Mouse (Mus musculus) limb, embryonic 14.5 days (tissue): ENCODE results near the gene Pced1b. TPM values are rescaled to one million over a fixed set of nuclear protein-coding genes. Genes with fewer than 3 reads are reported as not detected.

Experiments used
- ATAC-seq: fragments of 200-750 bp; cut with Nextera tagmentation; 2 replicates; pipeline ENCODE4 v1.8.0; 2017; ENCODE audit warnings: low read depth, moderate number of reproducible peaks, moderate TSS enrichment; ENCODE audit not compliant: low FRiP score
- DNase-seq: peaks from one replicate; pipeline ENCODE4 v3.0.0-alpha.2; 2015; ENCODE audit warnings: low spot score
- H3K27ac ChIP-seq: fragments of 300-500 bp; sonication (generic); replicated peaks from 2 replicates; pipeline ENCODE4 v1.5.1; 2014; ENCODE audit warnings: low read depth, mild to moderate bottlenecking, low read length, moderate library complexity, mixed read lengths
- H3K27me3 ChIP-seq: fragments of 300-500 bp; sonication (generic); 2 replicates; pipeline ENCODE4 v1.6.1; 2014; ENCODE audit warnings: low read length, mixed read lengths; ENCODE audit not compliant: control insufficient read depth, insufficient read depth
- H3K36me3 ChIP-seq: fragments of 300-500 bp; sonication (generic); 2 replicates; pipeline ENCODE4 v1.6.1; 2014; ENCODE audit warnings: mild to moderate bottlenecking, low read length, moderate library complexity, mixed read lengths; ENCODE audit not compliant: control insufficient read depth, insufficient read depth
- H3K4me1 ChIP-seq: fragments of 300-500 bp; sonication (generic); 2 replicates; pipeline ENCODE4 v1.6.1; 2014; ENCODE audit warnings: antibody characterized with exemption, low read length, mixed read lengths; ENCODE audit not compliant: control insufficient read depth, insufficient read depth
- H3K4me2 ChIP-seq: fragments of 300-500 bp; sonication (generic); replicated peaks from 2 replicates; pipeline ENCODE4 v1.6.1; 2014; ENCODE audit warnings: low read depth, mild to moderate bottlenecking, low read length, moderate library complexity; ENCODE audit not compliant: severe bottlenecking
- H3K4me3 ChIP-seq: fragments of 300-500 bp; sonication (generic); replicated peaks from 2 replicates; pipeline ENCODE4 v1.5.1; 2014; ENCODE audit warnings: low read length
- H3K9ac ChIP-seq: fragments of 300-500 bp; sonication (generic); 2 replicates; pipeline ENCODE4 v1.6.1; 2014; ENCODE audit warnings: mild to moderate bottlenecking, low read depth, low read length, moderate library complexity; ENCODE audit not compliant: severe bottlenecking
- H3K9me3 ChIP-seq: fragments of 300-500 bp; sonication (generic); 2 replicates; pipeline ENCODE4 v1.6.1; 2016; ENCODE audit warnings: low read length; ENCODE audit not compliant: control insufficient read depth
- POLR2A ChIP-seq: fragments of 200-500 bp; IDR thresholded peaks from 2 replicates; pipeline ENCODE4 v1.8.0; 2012; ENCODE audit warnings: inconsistent platforms, mild to moderate bottlenecking, moderate library complexity, borderline replicate concordance; ENCODE audit not compliant: insufficient read depth, insufficient read length; ENCODE audit errors: extremely low read depth
- WGBS: fragments of 180-500 bp; shearing (Covaris S2); extraction: QIAGEN DNeasy Blood & Tissue Kit; methylation state at CpG from one replicate; pipeline ENCODE4 v1.1.7; 2014; 5-methylcytosine and 5-hydroxymethylcytosine counted together
- polyA plus RNA-seq, 2 experiments: library from polyadenylated mRNA; depleted of rRNA in 1 of 2; stranded (reverse) in 1 of 2; unstranded in 1 of 2; fragments of >200 nt; fragmentation: Nextera tagmentation in 1 of 2; extraction: Ambion mirVana in 1 of 2; gene quantifications; 2 replicates each; pipeline versions ENCODE4 v1.2.1 to v1.2.3; 2012 to 2014

Gene Pced1b
- polyA plus RNA-seq, 2 experiments = 3.8 to 7.9 TPM

GRCm38 (mm10) chr15:97281712-97282571 lies 35.0 kb downstream of the Pced1b start:
- no peaks in the 10 kb centered on the region for H3K9me3 ChIP-seq
- no peak overlapping the region for H3K27ac ChIP-seq
- ATAC-seq (no peak), DNase-seq (no peak)
- no peak overlapping the region for H3K4me3 ChIP-seq
- H3K4me1 ChIP-seq = peaks cover 4% of the 10 kb centered on the region
- H3K4me2 ChIP-seq = no peak overlapping the region
- no peak overlapping the region for H3K9ac ChIP-seq
- H3K27me3 ChIP-seq = no peaks in the 10 kb centered on the region
- no peaks in the 10 kb centered on the region for H3K36me3 ChIP-seq
- WGBS = 63% methylated on average over 10 of the region's 10 CpGs
- no peak for TF ChIP-seq POLR2A

DNA sequence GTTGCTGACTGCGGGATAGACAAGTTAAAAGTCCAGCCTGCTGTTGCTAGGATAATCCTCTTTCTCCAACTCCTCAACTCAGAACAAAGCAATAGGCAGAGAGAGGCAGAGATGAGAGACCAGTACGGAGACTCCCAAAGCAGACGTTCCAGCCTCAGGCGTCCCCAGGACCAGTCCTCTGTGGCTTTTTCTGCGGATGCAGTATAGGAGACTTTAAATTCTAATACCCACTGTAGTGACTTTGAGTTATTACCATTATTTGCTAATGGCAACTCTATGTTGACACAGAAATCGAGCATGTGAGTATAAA lies 35.6 kb downstream of the Pced1b start:
- DNase-seq = no peak
- Histone ChIP-seq H3K4me2 (no peak overlapping the region), H3K27ac (no peak overlapping the region), H3K4me3 (no peak overlapping the region), H3K4me1 (0 out of 2 replicates have a peak, but pooled peaks cover 3% of the 10 kb centered on the region), H3K27me3 (no peaks in the 10 kb centered on the region), H3K9me3 (no peaks in the 10 kb centered on the region), H3K36me3 (no peaks in the 10 kb centered on the region), H3K9ac (no peak overlapping the region)
- no peak for TF ChIP-seq POLR2A
- WGBS = 74% methylated on average over 6 of the region's 6 CpGs
- ATAC-seq = no peak

GRCm38 (mm10) chr15:97284201-97284600 lies 37.3 kb downstream of the Pced1b start:
- Histone ChIP-seq H3K27me3 (no peaks in the 10 kb centered on the region), H3K27ac (no peak overlapping the region), H3K4me2 (no peak overlapping the region), H3K4me3 (no peak overlapping the region), H3K36me3 (no peaks in the 10 kb centered on the region), H3K9ac (no peak overlapping the region), H3K4me1 (0 out of 2 replicates have a peak, but pooled peaks cover 3% of the 10 kb centered on the region), H3K9me3 (no peaks in the 10 kb centered on the region)
- WGBS = 82% methylated on average over 5 of the region's 5 CpGs
- no peak for TF ChIP-seq POLR2A
- ATAC-seq = no peak
- no peak for DNase-seq

- Histone ChIP-seq H3K27me3 (no peaks in the 10 kb centered on the region), H3K4me3 (no peak overlapping the region), H3K4me2 (no peak overlapping the region), H3K9me3 (no peaks in the 10 kb centered on the region), H3K27ac (no peak overlapping the region), H3K36me3 (no peaks in the 10 kb centered on the region), H3K4me1 (peaks cover 1% of the 10 kb centered on the region; the same call in 1 of the 2 replicates), H3K9ac (no peak overlapping the region)
- DNase-seq (no peak), ATAC-seq (no peak)
- no peak for TF ChIP-seq POLR2A
- WGBS = 83% methylated on average over 10 of the region's 10 CpGs
Observed at GRCm38 (mm10) chr15:97285665-97286212, 38.8 kb downstream of the Pced1b start.

GRCm38 (mm10) chr15:97286731-97287130 lies 39.8 kb downstream of the Pced1b start:
- no peak overlapping the region for H3K9ac ChIP-seq
- ATAC-seq (no peak), DNase-seq (no peak)
- H3K36me3 ChIP-seq = no peaks in the 10 kb centered on the region
- no peaks in the 10 kb centered on the region for H3K9me3 ChIP-seq
- H3K27me3 ChIP-seq = no peaks in the 10 kb centered on the region
- no peak overlapping the region for H3K4me2 ChIP-seq
- WGBS = 69% methylated on average over 10 of the region's 10 CpGs
- H3K27ac ChIP-seq = no peak overlapping the region
- H3K4me1 ChIP-seq = no peaks in the 10 kb centered on the region; the same call in 1 of the 2 replicates
- no peak for TF ChIP-seq POLR2A
- no peak overlapping the region for H3K4me3 ChIP-seq
